29 mouse cellular contexts compared by ENCODE assay signal in the genomic region with DNA sequence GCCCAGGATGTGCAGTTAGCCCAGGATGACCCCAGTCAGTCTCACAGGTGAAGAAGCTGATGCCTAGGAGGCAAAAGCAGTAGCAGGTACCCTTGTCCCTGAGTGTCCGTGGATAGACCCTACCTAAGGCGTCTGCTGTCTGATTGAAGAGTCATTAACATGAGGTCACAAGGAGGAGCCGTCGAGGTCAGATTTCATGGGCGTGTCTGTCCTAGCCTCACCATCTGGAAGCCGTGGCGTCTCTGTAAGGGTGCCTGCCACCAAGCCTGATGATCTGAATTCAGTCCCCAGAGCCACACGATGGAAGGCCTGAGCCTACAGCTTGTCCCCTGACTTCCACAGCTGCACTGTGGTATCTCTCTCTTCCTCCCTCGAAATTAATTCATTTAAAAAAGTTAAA.
DNase-seq lines count a peak whose midpoint lies in the region; ATAC-seq and TF ChIP-seq lines count a peak whose summit lies in the region.
"Had no signal": no experiment of that assay in that cellular context is flagged by ENCODE, and none has a peak within 500 bp of the region (broad histone marks: within the 10 kb centered on the region; RNA-seq: fewer than 3 reads in every experiment).

No protein-coding gene starts in this region.

- no peak overlapping the region for H3K4me3 ChIP-seq in gastrocnemius, adult 2 months
- H3K4me3 ChIP-seq in ES-Bruce4 (ENCODE audit: low read depth, low read length) = no peak overlapping the region
- H3K4me3 ChIP-seq in embryonic facial prominence, embryonic 10.5 days = no peak overlapping the region
- H3K4me3 ChIP-seq in limb, embryonic 14.5 days (replicated peaks; ENCODE audit: low read length) = no peak overlapping the region
- H3K4me3 ChIP-seq: embryonic facial prominence, embryonic 13.5 days; erythroblast, embryonic 14.5 days; forebrain, embryonic 13.5 days; heart, embryonic 13.5 days; hindbrain, embryonic 12.5 days; intestine, embryonic 15.5 days; limb, embryonic 12.5 days; liver, embryonic 12.5 days had no signal

- peak; percentile 51; the same call in 1 of the 2 replicates for TF ChIP-seq EP300 in ES-Bruce4 (IDR thresholded peaks at IDR 0.05; ENCODE audit: insufficient read depth, low read depth, low read length)

- TF ChIP-seq CTCF in gastrocnemius, adult 2 months (IDR thresholded peaks at IDR 0.05) = no peak
- TF ChIP-seq CTCF in ES-Bruce4 (IDR thresholded peaks at IDR 0.05; ENCODE audit: low read depth, low read length) = no peak

- peak; percentile 18 for DNase-seq in gastrocnemius, adult 2 months
- no peak for DNase-seq in gastrocnemius, adult 18-20 months (ENCODE audit: low spot score)
- DNase-seq in embryonic facial prominence, embryonic 10.5 days (ENCODE audit: low spot score) = no peak
- no peak for DNase-seq in limb, embryonic 14.5 days (ENCODE audit: low spot score)
- no peak for DNase-seq in heart, adult 18-20 months
- DNase-seq in heart, postnatal 4 days = no peak
- DNase-seq: adrenal gland, postnatal 10 days; cerebellum, adult 9-10 months; cerebellum, postnatal 36 days; gastrocnemius, postnatal 25 days; heart, adult 11 months; heart, postnatal 10 days; kidney, adult 2 months; kidney, postnatal 4 days; lung, adult 18-20 months; right cerebral cortex, adult 18-20 months; spleen, adult 18-20 months; thymus, postnatal 4 days had no signal

- H3K4me2 ChIP-seq in limb, embryonic 14.5 days (replicated peaks; ENCODE audit: low read depth, low read length, severe bottlenecking) = no peak overlapping the region
- H3K4me2 ChIP-seq: embryonic facial prominence, embryonic 13.5 days; forebrain, embryonic 13.5 days; heart, embryonic 13.5 days; hindbrain, embryonic 12.5 days; intestine, embryonic 15.5 days; limb, embryonic 12.5 days; liver, embryonic 12.5 days had no signal

- intact Hi-C loops in gastrocnemius, adult 2 months (cut with DNase I) = no loop called here

- peak overlapping the region; percentile 83; the same call in 1 of the 2 replicates for H3K27ac ChIP-seq in gastrocnemius, adult 2 months
- H3K27ac ChIP-seq in ES-Bruce4 (ENCODE audit: insufficient read depth, low read length) = no peak overlapping the region
- H3K27ac ChIP-seq in embryonic facial prominence, embryonic 10.5 days (replicated peaks) = peak overlapping the region; percentile 83
- H3K27ac ChIP-seq in limb, embryonic 14.5 days (replicated peaks; ENCODE audit: low read depth, low read length) = peak overlapping the region; percentile 90; the same call in 1 of the 2 replicates
- H3K27ac ChIP-seq: forebrain, embryonic 13.5 days; heart, embryonic 13.5 days; hindbrain, embryonic 12.5 days; intestine, embryonic 15.5 days; liver, embryonic 12.5 days; macrophage had no signal

- no peak for ATAC-seq in limb, embryonic 14.5 days (ENCODE audit: low FRiP score, low read depth)
- ATAC-seq: forebrain, embryonic 13.5 days; intestine, embryonic 15.5 days; liver, embryonic 12.5 days; lung, postnatal 0 days had no signal

- H3K9me3 ChIP-seq in ES-Bruce4 (replicated peaks; ENCODE audit: control insufficient read depth, insufficient read depth, low read length, poor library complexity, severe bottlenecking) = peaks cover 6% of the 10 kb centered on the region; the same call in 1 of the 2 replicates
- no peaks in the 10 kb centered on the region for H3K9me3 ChIP-seq in embryonic facial prominence, embryonic 10.5 days
- H3K9me3 ChIP-seq in limb, embryonic 14.5 days (ENCODE audit: control insufficient read depth, low read length) = no peaks in the 10 kb centered on the region
- H3K9me3 ChIP-seq: embryonic facial prominence, embryonic 13.5 days; forebrain, embryonic 13.5 days; heart, embryonic 13.5 days; hindbrain, embryonic 12.5 days; intestine, embryonic 15.5 days; limb, embryonic 12.5 days; liver, embryonic 12.5 days had no signal

- H3K9ac ChIP-seq in ES-Bruce4 (ENCODE audit: low read depth, poor library complexity, severe bottlenecking) = no peak overlapping the region
- no peak overlapping the region for H3K9ac ChIP-seq in limb, embryonic 14.5 days (ENCODE audit: low read depth, low read length, severe bottlenecking)
- H3K9ac ChIP-seq: forebrain, embryonic 13.5 days; heart, embryonic 13.5 days; hindbrain, embryonic 12.5 days; intestine, embryonic 15.5 days; limb, embryonic 12.5 days; liver, embryonic 12.5 days had no signal

- H3K4me1 ChIP-seq in ES-Bruce4 (ENCODE audit: control insufficient read depth, insufficient read depth, low read length) = peaks cover 6% of the 10 kb centered on the region
- H3K4me1 ChIP-seq in embryonic facial prominence, embryonic 10.5 days = peaks cover 66% of the 10 kb centered on the region
- H3K4me1 ChIP-seq in limb, embryonic 14.5 days (ENCODE audit: control insufficient read depth, insufficient read depth, low read length) = peaks cover 34% of the 10 kb centered on the region

- WGBS in embryonic facial prominence, embryonic 10.5 days = 59% methylated on average over 9 of the region's 9 CpGs
- 45% methylated on average over 9 of the region's 9 CpGs for WGBS in limb, embryonic 14.5 days

- H3K27me3 ChIP-seq in ES-Bruce4 (ENCODE audit: control insufficient read depth, insufficient read depth, low read length, poor library complexity, severe bottlenecking) = no peaks in the 10 kb centered on the region
- no peaks in the 10 kb centered on the region; the same call in 1 of the 2 replicates for H3K27me3 ChIP-seq in embryonic facial prominence, embryonic 10.5 days (replicated peaks; ENCODE audit: low read depth, poor library complexity, severe bottlenecking)
- H3K27me3 ChIP-seq in limb, embryonic 14.5 days (ENCODE audit: control insufficient read depth, insufficient read depth, low read length) = no peaks in the 10 kb centered on the region
- H3K27me3 ChIP-seq: embryonic facial prominence, embryonic 13.5 days; heart, embryonic 13.5 days; intestine, embryonic 15.5 days; limb, embryonic 12.5 days; liver, embryonic 12.5 days had no signal

- no peak for TF ChIP-seq POLR2A in ES-Bruce4 (IDR thresholded peaks at IDR 0.05; ENCODE audit: insufficient read depth, low read length)
- no peak for TF ChIP-seq POLR2A in limb, embryonic 14.5 days (IDR thresholded peaks at IDR 0.05; ENCODE audit: borderline replicate concordance, extremely low read depth, insufficient read depth, insufficient read length)

- no peaks in the 10 kb centered on the region for H3K36me3 ChIP-seq in ES-Bruce4 (ENCODE audit: control insufficient read depth, insufficient read depth, low read length, poor library complexity, severe bottlenecking)
- no peaks in the 10 kb centered on the region for H3K36me3 ChIP-seq in embryonic facial prominence, embryonic 10.5 days (replicated peaks)
- H3K36me3 ChIP-seq in limb, embryonic 14.5 days (ENCODE audit: control insufficient read depth, insufficient read depth, low read length) = no peaks in the 10 kb centered on the region
- H3K36me3 ChIP-seq: embryonic facial prominence, embryonic 13.5 days; heart, embryonic 13.5 days; hindbrain, embryonic 12.5 days; intestine, embryonic 15.5 days; limb, embryonic 12.5 days; liver, embryonic 12.5 days had no signal
